Mouse (Mus musculus) lung, postnatal 0 days (tissue): Measurements from ENCODE around the gene Fam181b.

ENCODE experiments used
- CTCF ChIP-seq: IDR thresholded peaks from 2 replicates; pipeline ENCODE4 v1.5.1; 2016; ENCODE audit warnings: antibody characterized with exemption, mild to moderate bottlenecking
- EP300 ChIP-seq: IDR thresholded peaks from 2 replicates; pipeline ENCODE4 v1.6.1; 2016; ENCODE audit warnings: antibody characterized with exemption, mild to moderate bottlenecking, control low read depth

DNA sequence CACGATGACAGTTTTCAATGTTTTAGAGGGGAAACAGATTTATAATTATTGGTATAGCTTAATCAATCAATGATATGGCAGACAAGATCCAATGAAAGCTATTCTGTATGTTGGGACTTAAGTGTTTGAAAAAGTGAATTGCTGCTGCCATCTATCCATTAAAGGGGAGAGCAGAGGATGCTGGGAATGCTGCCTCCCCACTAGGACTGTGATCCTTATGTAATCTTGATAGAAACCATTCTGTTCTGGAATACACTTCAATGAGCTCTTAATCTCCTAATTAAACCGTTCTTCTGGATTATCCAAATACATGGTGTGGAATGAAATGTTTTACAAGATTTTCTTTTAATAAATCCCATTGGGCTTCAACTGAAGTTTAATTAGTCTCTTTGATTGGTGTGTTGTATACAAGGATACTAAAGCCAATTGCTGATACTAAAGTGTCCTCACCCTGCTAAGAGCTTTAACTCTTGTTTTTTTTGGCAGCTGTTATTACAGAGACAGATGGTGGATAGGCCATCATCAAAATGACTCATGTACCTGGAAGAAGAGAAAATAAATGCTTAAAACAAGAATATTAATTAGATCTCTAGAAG, 30.8 kb downstream of the Fam181b start:
- no peak for TF ChIP-seq CTCF
- no peak for TF ChIP-seq EP300
